In the genomic region with DNA sequence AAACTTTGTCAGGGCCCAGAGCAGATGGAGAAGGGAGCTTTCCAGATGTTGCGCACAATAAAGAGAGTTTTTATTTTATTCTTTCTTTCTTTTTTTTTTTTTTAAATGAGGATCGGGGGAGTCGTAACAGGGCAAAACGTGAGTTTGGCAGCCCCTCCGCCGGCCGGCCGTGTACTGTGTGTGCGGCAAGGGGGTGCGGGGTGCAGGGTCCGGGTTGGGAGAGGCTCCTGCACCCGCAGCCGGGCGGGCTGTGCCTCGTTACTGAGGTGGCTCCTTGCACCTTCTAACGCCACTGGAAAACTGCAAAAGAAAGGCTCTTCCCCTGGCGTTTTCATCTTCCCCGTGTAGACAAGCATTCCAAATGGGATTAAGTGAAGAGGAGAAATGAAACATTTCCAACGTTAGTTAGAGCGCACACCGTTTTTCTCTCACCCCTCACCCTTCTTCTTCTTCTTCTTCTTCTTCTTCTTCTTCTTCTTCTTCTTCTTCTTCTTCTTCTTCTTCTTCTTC, we compare ENCODE assay signal across 8 mouse cellular contexts. TPM values are rescaled to one million over a fixed set of nuclear protein-coding genes. Genes with fewer than 3 reads are reported as not detected.
DNase-seq lines count a peak whose midpoint lies in the region; ATAC-seq and TF ChIP-seq lines count a peak whose summit lies in the region.

No protein-coding gene starts in this region.

- H3K4me1 ChIP-seq in testis, adult 2 months (ENCODE audit: control insufficient read depth, insufficient read depth, low read length): peaks cover 22% of the 10 kb centered on the region
- no peaks in the 10 kb centered on the region for H3K4me1 ChIP-seq in liver, embryonic 16.5 days (ENCODE audit: control insufficient read depth, low read depth, low read length)

- H3K4me3 ChIP-seq in testis, adult 2 months (ENCODE audit: control insufficient read depth, low read depth, low read length): peak overlapping the region; percentile 83
- no peak overlapping the region for H3K4me3 ChIP-seq in liver, embryonic 16.5 days (ENCODE audit: low read depth, low read length)

- H3K4me2 ChIP-seq in liver, embryonic 16.5 days (ENCODE audit: low read depth, low read length): peak overlapping the region; percentile 31

- no peaks in the 10 kb centered on the region for H3K36me3 ChIP-seq in testis, adult 2 months (ENCODE audit: control insufficient read depth, insufficient read depth, low read length)
- H3K36me3 ChIP-seq in liver, embryonic 16.5 days (ENCODE audit: control insufficient read depth, insufficient read depth): no peaks in the 10 kb centered on the region

- H3K27me3 ChIP-seq in testis, adult 2 months (ENCODE audit: control insufficient read depth, insufficient read depth, low read length): no peaks in the 10 kb centered on the region
- peaks cover 2% of the 10 kb centered on the region; the same call in 1 of the 2 replicates for H3K27me3 ChIP-seq in liver, embryonic 16.5 days (ENCODE audit: control insufficient read depth, insufficient read depth, low read depth, low read length)

- H3K9me3 ChIP-seq in liver, embryonic 16.5 days (replicated peaks; ENCODE audit: control insufficient read depth, low read length): no peaks in the 10 kb centered on the region

- peak; percentile 22 for DNase-seq in gastrocnemius, postnatal 10 days
- no peak for DNase-seq in gastrocnemius, adult 18-20 months (ENCODE audit: low spot score)
- no peak for DNase-seq in testis, postnatal 14 days (ENCODE audit: low spot score)
- DNase-seq in retina, postnatal 1 day: no peak
- no peak for DNase-seq in left cerebral cortex, adult 8-10 months (ENCODE audit: low spot score in 2 of 2)
- DNase-seq in spleen, adult 18-20 months: no peak

- H3K27ac ChIP-seq in testis, adult 2 months (ENCODE audit: control insufficient read depth, insufficient read depth, low read depth, low read length): peak overlapping the region; percentile 42
- H3K27ac ChIP-seq in liver, embryonic 16.5 days (ENCODE audit: low read length): no peak overlapping the region

- H3K9ac ChIP-seq in liver, embryonic 16.5 days (ENCODE audit: low read depth, low read length): no peak overlapping the region

- TF ChIP-seq POLR2A in testis, adult 2 months (IDR thresholded peaks at IDR 0.05; ENCODE audit: control insufficient read depth, low read depth, low read length): no peak

- 5% methylated on average over 21 of the region's 21 CpGs for WGBS in liver, embryonic 16.5 days (ENCODE audit: insufficient replicate concordance)

- no peak for ATAC-seq in liver, embryonic 16.5 days (ENCODE audit: low read depth)

- TF ChIP-seq CTCF in testis, adult 2 months (IDR thresholded peaks at IDR 0.05; ENCODE audit: control insufficient read depth, insufficient read depth, insufficient replicate concordance, low read depth, low read length): no peak

RNA-seq across cellular contexts. Expression of gene Axin2, which starts 28.2 kb away (rescaled TPM):
- total RNA-seq in gastrocnemius, postnatal 10 days (2021): 10 to 100 TPM; 10.8 to 18.6 TPM
- 1 to 10 TPM; 5.4 to 9.6 TPM for total RNA-seq in gastrocnemius, adult 18-20 months (2021)
- polyA plus RNA-seq in testis, adult 2 months (2012; rRNA removed): 1.9 and 2.1 TPM in 2 replicates
- 0.11 and 0.17 TPM in 2 replicates for polyA plus RNA-seq in liver, embryonic 16.5 days (2015; fragmentation: Nextera tagmentation; extraction: Ambion mirVana)
- total RNA-seq in left cerebral cortex, adult 8-10 months (2022): 10 to 100 TPM; 36.3 to 40.8 (median 38.0) TPM
